Mouse (Mus musculus): Measurements from ENCODE around the gene Ccdc144b. TPM values are rescaled to one million over a fixed set of nuclear protein-coding genes. Genes with fewer than 3 reads are reported as not detected.

Gene Ccdc144b
- polyA plus RNA-seq, 1 experiment: not detected

DNA sequence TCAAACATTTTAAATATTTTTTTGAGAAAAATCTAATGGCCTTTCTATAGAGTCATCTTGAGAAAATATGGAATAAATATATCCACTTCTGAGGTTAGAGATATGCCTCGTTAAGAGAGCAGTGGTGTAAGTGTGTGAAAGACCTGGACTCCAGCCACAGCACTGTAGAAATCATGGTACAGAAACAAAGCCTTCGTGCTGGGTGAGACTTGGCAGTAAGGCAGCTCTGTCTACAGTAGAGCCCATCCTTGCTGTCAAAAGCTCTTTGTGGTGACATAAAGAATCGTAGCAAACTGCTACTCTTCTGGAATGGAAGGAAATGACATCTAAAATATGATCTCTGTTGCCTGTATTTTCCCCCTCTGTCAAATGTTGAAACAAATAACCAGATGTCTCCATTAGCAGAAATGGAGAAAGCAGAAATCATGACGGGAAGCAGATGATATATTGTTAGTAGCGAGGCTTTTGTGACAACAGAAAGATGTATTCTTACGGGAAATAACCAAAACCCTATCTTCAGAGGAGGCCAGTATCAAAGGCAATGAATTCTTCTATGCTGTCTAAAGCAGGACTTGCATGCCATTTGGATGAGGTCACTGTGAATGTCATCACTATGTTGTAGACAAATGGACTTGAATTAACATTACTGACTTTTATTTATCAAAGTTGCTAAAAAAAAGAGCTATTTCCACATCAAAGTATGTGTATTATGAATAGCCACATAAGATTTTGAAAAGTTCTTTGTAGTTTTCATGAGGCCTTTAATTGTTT is 21.4 kb downstream of the Ccdc144b start:
- no peak for DNase-seq (ENCODE audit: low read depth, low spot score)
- 59% methylated on average over 6 of the region's 6 CpGs for WGBS

DNA sequence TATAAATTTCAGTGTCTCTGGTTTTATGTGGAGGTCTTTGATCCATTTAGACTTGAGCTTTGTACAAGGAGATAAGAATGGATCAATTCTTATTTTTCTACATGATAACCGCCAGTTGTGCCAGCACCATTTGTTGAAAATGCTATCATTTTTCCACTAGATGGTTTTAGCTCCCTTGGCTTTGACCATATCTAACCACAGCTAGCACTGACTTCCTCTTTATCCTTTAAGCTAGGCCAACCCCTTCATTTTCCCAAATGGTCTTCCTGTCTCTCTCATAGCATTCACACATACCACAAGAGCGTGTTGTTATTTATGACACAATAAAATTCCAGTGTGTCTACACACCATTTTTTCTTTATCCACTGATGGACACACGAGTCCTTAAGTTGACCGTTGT is 23.4 kb downstream of the Ccdc144b start:
- WGBS: 71% methylated on average over 4 of the region's 4 CpGs
- no peak for DNase-seq (ENCODE audit: low read depth, low spot score)

DNA sequence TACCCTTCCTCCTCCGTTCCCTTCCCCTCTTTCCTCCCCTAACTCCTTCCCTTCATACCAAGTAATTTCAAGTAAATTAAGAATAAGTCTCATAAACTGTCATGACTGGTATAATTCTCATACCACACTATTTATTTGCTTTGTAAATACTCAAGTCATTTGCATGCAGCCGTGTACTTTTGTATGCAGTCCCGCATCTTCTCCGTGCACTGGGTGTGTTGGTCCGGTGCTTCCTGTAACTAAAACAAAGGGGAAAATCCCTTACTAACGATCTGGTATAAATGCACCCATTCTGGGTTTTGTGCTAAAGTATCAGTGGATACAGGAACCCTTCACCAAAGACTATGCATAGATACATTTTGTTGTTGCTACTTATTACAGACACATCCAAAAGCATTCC is 27.6 kb downstream of the Ccdc144b start:
- 53% methylated on average over 6 of the region's 6 CpGs for WGBS
- DNase-seq (ENCODE audit: low read depth, low spot score): no peak

DNA sequence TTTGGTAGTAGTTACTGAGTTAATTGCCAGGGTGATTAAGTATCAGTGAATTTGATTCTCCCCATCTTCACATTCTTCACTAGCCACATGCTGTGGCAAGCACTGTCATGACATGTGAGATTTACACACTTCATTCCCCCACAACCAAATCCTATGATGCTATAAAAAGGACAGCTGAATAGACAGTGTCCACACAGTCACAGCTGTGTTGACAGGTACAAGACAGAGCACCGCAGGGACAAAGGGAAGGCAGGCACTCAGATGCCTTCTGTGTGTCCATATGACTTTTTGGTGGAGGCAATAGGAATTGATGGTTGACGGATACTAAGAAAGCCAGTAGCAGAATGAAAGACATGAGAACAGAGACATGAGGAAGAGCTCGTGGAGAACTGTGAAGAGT is 42.1 kb downstream of the Ccdc144b start:
- 71% methylated on average over 3 of the region's 3 CpGs for WGBS
- DNase-seq (ENCODE audit: low read depth, low spot score): no peak

DNA sequence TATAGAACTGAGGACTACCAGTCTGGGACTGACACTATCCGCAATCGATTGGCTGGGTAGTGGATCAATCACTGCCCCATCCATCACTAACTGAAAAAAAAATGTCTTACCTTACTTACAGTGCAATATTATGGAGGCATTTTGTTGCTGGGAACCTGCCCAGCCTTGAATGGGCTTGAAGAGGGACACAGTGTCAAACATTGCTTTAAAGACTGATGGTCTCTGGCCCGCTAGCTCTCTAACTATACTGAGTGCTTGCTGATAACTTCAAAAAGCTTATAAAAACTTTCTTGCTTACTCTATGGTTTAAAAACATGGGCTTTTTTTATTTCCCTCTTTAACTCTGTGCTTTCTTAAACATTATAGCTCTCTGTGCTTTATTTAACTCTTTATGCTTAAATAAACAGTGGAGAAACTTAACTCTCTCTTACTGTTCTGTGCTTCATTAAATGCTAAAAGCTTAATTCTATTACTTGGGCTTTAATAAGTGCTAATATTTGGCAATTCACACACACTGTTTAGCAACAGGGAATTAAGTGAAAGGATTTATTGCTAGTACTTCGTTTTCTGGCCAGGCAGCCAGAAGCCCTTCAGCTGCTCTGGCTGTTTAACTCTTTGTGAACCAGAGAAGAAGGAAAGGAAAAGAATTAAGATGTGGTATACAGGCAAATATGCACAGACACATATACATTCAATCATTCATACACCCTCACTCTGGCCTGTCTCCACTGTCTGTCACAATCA is 44.8 kb downstream of the Ccdc144b start:
- no peak for DNase-seq (ENCODE audit: low read depth, low spot score)
- 59% methylated on average over 4 of the region's 4 CpGs for WGBS

DNA sequence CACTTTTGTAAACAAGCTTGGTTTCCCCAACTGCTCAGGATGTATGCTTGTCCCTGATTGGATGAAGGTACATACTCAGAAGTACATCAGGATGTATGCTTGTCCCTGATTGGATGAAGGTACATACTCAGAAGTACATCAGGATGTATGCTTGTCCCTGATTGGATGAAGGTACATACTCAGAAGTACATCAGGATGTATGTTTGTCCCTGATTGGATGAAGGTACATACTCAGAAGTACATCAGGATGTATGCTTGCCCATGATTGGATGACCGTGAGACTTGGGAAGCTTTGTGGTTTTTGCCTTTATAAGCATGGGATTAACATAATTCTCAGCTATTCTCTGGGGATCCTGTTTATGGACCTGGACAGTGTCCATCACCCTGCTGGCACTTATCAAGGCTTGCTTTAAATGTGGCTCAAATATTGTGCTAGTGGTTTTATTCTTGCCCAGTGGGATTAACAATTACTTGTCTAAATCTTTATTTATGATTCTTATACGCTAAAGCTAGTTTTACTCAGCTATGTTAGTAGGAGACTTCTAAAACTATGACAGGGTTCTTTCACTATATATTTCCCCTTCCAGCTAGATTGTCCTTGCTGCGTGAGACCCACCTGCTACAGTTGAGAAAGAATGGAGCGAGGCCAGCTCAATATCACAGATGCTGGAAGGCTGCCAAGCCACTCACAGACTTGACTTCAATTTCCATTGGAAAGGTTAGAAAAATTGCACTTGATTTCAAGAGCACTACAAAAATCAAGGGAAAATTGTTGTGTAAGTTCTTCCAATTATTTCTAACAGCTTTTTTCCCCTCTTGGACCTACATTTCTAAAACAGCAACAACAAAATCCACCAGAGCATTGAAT is 49.1 kb downstream of the Ccdc144b start:
- DNase-seq (ENCODE audit: low read depth, low spot score): no peak
- WGBS: 42% methylated on average over 4 of the region's 4 CpGs

DNA sequence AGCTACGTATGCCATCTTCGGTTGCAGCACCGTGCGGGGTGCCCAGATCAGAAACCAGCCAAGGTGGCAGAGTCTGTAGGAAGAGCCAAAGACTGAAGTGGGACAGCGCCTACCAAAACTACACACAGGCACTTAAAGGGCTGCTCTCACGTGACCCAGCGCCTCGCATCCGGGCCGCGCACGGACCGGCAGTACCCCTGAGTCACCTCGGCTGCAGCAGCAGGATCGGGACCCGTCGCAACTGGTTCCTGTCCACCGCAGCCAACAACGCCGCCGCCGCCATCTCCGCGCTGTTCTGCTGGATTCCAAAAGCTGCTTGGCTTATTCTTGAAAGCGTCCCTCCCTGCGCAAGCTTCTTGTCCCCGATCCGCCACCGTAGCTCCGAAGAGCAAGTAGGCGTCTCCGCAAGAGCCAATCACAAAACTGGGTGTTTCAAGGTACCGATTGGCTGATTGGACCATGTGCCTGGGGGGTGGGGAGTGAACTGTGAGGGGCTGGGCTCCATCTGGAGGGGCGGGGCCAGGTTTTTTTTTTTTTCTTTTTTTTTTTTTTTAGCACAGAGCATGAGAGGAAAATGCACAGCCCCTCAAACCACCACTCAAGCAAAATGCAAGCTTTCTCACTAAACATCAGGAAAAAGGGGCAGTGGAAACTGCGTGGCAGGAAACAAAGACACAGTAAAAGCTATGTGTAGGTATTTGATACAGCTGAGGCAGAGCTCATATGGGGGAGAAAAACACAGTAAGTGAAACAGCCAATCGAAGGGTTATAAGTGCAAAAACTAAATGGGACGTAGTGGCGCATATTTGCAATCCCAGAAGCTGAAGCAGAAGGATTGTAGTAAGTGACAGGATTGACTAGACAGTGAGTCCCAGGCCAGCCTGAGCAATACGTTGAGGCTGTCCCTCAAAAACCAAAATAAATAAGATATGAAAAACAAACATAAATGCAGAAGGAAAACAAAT is 52.8 kb downstream of the Ccdc144b start, which contains the start of gene Mccc1:
Gene Mccc1, minus strand, starts transcription at position 404 of the 965 bp plus-strand sequence.
- WGBS: 1% methylated on average over 39 of the region's 39 CpGs
- DNase-seq (ENCODE audit: low read depth, low spot score): peak; percentile 90

DNA sequence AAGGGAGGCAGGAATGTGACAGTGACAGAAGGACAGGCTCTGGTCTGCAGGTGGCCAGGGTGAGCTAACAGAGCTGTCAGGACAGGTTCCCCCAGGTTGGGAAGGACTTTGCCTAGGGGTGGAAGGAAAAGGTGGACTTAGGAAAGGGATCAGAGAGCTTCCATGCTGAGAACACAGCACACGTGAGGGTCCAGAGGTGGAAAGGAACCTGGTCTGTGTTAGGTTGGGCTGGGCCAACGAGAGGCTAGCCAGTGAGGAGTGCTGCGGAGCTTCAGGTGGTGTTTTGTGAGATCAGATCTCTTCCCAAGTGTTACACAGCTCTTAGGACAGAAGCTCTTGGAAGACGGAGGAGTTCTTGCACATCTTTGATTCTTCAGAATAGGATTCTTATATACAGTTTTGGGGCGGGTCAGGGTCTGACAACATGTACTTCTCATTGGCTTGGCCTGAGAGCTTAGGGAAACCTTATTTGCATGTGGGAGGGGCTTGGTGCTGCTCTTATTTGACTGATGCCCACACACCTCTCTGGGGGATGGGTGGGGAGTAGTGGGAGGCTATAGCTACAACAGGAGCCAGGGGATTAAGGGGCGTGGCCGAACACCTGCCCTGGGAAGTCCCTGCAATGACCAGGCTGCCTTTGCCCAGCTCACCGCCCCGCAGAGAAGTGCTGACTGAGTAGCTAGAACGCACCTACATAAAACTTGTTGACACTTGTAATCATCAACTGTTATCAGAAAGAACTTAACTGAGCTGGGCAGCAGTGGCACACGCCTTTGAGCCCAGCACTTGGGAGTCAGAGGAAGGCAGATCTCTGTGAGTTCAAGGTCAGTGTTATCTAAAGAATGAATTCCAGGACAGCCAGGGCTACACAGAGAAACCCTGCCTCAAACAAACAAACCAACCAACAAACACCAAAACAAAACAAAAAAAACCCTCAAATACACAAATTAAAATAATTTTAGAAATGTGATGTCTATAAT is 58.5 kb downstream of the Ccdc144b start:
- no peak for DNase-seq (ENCODE audit: low read depth, low spot score)
- 61% methylated on average over 11 of the region's 11 CpGs for WGBS

DNA sequence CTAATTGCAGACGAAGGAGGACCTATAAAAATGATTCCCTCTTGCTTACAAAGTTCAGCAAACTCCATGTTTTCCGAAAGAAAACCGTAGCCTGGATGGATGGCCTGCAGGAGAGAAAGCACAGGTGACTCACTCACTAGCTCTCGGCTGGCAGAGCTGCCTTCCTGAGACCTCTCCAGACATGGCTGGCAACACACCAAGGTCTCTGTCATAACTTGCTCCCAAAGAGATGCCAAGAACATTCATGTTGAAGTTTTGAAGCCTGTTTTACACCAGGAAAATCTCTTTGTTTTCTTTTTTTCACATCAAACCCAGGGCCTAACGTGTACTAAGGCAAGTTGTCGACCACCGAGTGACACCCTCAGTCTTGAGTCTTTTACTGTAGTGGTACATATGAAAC is 62.6 kb downstream of the Ccdc144b start:
- WGBS: 92% methylated on average over 7 of the region's 7 CpGs
- DNase-seq (ENCODE audit: low read depth, low spot score): no peak

DNA sequence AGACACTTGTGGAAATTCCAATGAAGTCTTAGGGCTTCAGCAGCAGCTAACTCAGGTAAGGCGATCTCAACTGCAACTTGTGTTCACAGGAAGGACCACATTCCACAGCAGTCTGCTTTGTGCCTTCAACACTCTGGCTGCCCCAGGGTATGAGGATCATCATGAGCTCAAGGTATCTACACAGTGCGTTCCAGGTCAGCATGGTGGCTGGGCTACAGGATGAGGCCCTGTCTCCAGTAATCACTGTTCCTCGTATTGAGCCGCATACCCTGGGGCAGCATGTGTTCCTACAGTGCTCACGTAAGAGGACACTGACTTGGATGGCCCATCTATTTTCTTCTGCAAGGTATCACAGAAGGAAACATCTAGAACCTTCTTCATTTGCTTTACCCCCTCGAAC is 65.3 kb downstream of the Ccdc144b start:
- no peak for DNase-seq (ENCODE audit: low read depth, low spot score)
- WGBS: 96% methylated on average over 6 of the region's 6 CpGs

DNA sequence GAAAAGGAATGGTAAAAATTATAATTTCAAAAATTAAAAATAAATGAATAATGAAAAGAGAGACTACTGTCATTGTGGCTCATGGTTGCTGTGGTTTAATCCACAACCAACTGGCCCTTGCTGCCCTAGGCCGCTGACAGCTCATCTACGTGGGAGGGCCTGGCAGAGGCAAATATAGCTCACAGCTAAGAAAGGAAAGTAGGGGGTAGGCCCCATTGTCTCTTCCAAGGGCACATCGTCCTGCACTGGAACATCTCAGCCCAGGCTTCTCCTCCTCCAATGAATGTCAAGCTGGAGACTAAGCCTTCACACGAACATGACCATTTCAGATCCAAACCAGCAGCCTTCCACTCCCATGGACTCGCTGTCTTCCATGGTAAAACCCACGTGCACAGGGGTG is 67.1 kb downstream of the Ccdc144b start:
- 88% methylated on average over 6 of the region's 6 CpGs for WGBS
- DNase-seq (ENCODE audit: low read depth, low spot score): no peak

DNA sequence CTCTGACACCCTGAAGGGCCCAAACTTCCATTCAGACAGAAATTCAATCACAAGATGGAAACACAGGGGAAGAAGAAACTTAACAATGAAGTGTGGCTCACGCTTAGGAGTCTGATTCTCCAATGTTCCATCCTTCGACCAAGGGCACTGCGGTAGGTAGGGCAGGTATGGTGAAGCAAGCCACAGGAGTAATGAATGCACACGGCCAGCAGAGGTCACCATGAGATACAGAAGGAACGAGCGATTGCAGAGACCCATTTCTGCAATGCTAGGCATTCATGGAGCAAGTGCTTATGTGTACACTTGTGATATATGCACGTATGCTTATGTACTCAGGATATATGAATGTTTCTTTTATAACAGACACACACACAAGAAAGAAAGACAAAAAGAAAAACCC is 79.8 kb downstream of the Ccdc144b start:
- WGBS: 66% methylated on average over 7 of the region's 7 CpGs
- DNase-seq (ENCODE audit: low read depth, low spot score): no peak

DNA sequence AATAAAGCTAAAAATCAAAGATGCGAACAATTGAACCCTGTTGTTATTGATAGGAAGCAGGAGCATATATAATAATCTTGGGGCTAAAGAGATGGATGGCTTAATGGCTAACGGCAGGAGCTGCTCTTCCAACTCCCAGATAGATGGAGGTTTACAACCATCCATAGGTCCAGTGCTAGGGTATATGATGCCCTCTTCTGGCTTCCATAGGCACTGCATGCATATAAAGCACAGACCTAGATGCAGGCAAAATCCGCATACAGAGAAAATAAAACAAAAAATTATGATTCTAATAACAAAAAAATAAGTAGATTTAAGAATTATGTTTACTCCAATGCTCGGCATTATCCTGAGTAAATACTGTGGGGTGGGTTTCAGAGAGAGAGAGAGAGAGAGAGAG is 80.4 kb downstream of the Ccdc144b start:
- 77% methylated on average over 4 of the region's 4 CpGs for WGBS
- DNase-seq (ENCODE audit: low read depth, low spot score): no peak

DNA sequence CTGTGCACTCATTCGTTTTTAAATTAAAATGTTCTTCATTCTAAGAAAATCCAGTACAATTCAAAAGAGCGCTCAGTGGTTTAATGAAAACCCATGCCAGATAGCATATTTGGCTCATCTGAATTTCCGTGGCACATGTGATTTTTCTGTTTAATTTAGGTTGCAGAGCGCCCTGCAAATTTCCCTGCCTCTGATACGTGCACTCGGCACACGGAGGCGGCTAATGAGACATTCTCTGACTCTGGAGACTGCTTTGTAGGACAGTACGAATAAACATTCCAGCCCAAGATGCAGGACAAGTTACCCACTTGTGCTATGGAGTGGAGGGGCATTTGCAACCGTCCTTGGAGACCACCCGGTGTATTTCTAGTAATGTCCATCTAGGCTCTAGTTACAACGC is 82.2 kb downstream of the Ccdc144b start:
- 94% methylated on average over 12 of the region's 12 CpGs for WGBS

DNA sequence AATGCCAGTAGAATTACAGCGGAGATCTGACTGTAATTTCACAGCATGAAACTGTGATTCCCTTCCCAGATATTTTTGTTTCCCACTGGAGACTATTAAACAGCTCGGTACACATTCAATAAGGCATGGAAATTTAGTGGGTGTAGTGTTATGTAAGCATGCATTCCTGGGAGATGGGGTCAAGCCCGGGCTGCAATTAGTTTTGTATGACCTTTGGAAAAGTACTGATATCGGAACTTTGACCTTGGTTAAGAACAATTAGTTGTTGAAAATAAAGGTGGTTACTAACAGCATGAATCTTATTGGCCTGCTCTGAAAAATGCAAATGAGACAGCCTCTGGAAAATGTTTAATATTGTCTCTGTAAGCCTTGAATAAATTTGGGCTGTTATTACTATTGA is 82.9 kb downstream of the Ccdc144b start:
- 81% methylated on average over 4 of the region's 4 CpGs for WGBS
- DNase-seq (ENCODE audit: low read depth, low spot score): no peak

More for the DNA sequence above, 82.2 kb downstream of the Ccdc144b start:
- DNase-seq (ENCODE audit: low read depth, low spot score): no peak

DNA sequence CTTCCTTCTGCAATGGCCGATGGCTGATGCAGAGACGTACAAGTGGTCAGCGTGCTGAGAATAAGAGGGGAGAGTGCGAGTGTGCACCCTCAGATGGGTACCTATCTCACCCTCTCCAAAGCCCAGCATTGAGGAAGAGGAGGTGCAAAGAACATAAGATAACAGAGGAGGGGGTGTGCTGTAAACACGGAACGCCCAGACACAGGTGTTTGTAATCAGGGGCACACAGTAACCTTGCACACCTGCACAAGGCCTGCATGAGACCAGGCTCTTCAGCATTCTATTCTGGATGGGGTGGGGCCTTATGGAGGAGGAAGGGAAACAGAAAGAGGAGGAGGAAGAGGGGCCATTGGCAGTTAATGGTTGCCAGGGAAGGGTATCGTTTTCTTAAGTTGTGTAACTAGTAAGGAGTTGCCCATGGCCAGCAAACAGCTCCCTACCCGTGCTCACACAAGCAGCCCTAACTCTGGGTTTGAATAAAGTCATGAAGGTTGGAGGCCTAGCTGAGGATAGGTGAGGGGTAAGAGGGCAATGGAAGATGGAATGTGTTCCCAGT is 85.9 kb downstream of the Ccdc144b start:
- no peak for DNase-seq (ENCODE audit: low read depth, low spot score)
- 79% methylated on average over 8 of the region's 8 CpGs for WGBS

DNA sequence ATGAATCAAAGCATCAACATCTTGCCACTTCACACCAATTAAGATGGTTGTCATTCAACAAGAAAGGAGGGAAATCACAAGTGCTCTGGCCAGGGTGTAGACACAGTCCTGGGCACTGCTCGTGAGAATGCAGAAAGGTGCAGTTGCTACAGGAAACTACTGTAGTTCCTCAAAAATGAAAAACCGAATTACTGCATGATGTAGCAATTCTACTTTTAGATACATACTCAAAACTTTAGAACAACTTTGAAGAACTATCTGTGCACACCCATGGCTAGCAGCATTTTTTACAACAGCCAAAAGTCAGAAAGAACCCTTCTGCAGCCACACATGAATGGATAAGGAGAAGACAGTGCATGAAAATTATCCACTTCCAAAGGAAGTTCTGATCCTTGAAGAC is 86.9 kb downstream of the Ccdc144b start:
- no peak for DNase-seq (ENCODE audit: low read depth, low spot score)
- WGBS: 78% methylated on average over 2 of the region's 2 CpGs

DNA sequence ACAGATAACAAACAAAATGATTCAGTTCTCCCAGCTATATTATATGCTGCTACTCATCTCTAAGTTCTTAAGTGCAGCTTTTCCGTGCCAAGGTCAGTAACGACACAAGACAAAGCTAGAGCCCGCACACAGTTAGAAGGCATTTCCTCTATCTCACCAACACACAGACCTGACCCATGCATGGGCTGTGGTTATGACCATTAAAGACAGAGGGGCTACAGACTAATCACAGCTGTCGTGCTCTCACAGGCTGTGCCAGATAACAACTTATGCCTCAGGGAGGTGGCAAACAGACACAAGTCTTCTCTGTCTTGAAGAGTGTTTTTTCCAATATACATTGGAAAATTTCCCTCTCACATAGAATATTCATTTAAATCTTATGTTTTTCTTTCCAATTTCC is 88.4 kb downstream of the Ccdc144b start:
- DNase-seq (ENCODE audit: low read depth, low spot score): no peak
- 77% methylated on average over 4 of the region's 4 CpGs for WGBS
